Mouse (Mus musculus) induced T-regulatory cell, adult 2 months (primary cell): ENCODE results near the gene Ephb2.

Experiments
- DNase-seq: peaks from one replicate; pipeline ENCODE4 v3.0.0-alpha.2; 2012; ENCODE audit warnings: low read depth

Gene Ephb2

DNA sequence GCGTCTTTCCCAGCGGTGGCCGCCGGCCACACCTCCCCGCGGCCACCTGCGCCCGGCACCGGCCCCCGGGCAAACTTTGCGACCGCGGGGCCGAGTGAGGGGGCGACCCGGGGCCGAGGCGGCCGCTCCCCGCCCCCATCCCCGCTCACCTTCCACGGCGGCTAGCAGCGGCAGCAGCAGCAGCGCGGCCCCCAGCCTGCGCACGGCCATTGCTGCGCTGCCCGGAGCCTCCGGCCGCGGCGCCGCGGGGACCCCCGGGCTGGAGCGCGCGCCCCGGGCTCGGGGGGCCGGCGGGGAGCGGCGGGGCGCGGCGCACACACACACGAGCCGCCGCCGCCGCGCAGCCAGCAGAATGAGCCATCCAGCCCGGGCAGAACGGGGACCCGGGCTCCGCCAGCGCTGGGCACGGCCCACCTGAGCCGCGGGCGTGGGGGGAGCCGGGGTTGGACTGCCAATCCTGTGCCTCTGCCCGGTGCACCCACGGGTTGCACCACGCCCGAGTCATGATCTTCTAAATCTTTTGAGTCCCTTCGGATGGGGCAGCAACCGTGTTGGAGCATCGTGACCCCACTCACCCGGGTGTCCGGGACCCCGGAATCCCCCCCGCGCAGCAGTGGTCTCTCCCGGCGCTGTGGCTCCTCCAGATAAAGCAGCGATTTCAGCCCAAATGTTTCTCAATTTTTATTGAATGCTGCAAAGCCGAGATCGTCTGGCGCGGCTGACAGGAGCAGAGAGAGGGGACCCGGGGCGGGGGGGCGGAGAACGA is at the start of gene Ephb2:
Gene Ephb2, minus strand, starts transcription at position 368 of the 766 bp plus-strand sequence.
- DNase-seq: peak; percentile 50

GRCm38 (mm10) chr4:136878601-136879000 is 42.8 kb upstream of the Ephb2 start:
- peak; percentile 17 for DNase-seq

DNA sequence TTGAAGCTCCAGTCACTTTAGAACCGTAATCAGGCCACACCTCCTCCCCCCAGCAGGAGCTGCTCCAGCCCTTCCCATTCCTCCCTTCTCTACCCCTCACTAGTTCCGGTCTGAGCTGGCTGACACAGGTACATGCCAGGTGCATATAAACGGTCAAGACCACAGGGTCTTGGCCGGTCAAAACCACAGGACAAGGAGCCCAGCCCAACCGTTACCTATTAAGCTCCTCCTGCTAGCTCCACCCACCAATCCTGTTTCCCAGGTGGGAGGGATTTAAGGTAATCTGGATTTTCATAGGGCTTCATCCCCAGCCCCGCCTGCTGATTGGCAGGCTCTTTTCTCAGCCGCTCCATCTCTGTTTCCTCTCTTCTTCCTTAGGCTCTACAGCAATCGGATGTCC is 42.4 kb upstream of the Ephb2 start:
- no peak for DNase-seq

GRCm38 (mm10) chr4:136876971-136877370 is 41.2 kb upstream of the Ephb2 start:
- DNase-seq: peak; percentile 11

GRCm38 (mm10) chr4:136875012-136875411 is 39.2 kb upstream of the Ephb2 start:
- no peak for DNase-seq

DNA sequence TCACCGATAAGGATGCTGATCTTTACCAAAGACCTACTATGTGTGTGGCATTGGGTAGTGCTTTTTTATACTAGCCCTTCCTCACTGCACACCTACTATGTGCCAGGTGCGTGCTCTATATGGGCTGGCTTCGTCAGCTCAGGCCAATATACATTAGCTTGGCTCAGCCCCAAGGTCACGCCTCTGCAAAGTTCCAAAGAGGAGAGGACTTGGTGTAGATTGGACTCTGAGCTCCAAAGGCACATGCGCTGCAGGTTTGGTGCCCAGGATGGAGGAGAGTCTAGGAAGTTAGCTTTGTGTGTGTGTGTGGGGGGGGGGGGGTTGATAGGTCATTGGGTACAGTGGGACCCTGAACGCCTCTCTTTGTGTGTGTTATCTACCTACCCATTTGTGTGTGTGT is 32.6 kb upstream of the Ephb2 start:
- DNase-seq: no peak

DNA sequence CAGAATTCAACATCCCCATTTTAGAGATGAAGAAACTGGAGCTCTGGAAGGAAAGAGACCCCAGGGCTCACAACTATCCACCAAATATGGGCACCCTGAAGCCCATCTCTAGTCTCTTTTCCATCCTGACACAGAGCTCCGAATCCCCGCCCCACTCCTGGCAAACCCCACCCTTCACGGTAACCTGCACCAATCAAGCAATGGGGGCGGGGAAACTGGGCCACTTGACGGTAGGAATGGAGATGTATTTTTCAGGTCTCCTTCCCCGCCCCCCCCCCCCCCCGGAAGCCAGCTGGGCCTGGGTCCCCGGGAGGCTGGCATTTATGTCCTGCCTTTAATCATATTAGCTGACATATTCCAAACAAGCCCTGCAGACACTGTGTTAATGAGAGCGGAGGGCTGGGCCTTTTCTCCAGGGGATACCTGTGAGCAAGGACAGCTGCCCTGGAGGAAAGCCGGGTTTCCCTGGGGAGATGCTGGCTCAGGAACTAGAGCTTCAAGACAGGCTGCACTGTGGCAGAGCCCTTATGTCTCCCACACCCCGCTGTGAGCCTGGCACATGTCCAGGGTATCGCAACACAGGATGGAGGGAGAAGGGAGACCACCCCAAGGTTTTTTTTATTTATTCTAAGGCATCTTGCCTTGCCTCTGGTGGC is 32.0 kb upstream of the Ephb2 start:
- DNase-seq: no peak

- no peak for DNase-seq
These were observed 29.7 kb upstream of the Ephb2 start for GRCm38 (mm10) chr4:136865531-136865930.

DNA sequence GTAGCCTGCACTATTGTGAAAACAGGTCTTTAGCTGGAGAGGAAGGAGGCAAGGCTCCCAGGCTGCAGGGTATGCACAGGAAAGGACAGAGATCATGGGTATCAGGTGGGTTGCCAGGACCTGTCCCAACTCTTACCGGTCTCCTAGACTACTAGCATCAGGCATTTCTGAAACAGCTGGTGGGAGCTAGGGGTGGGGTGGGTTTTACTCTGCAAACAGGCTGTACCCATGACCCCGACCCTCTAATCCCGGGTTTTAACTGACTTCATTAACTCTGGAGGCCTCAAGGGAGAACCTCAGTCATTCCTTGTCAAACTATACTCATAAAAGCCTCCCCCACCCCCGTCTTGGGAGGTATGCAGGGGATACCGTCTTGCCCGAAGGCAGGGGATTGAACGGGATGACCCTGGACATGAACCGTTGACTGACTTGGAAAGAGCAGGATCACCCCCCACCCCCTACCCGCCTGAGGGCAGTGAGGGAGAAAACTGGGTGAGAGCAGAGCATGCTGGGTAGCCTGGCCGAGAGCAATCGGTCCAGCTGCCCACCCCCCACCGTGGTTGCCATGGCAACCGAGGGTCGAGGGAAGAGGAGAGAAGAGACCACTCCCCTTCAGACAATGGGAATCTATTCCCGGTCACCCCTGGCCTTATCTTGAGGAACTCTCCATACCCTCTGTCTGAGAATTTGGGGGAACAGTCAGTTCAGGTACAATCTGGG is 29.1 kb upstream of the Ephb2 start:
- DNase-seq: no peak

- DNase-seq: no peak
These were observed 27.7 kb upstream of the Ephb2 start for GRCm38 (mm10) chr4:136863517-136863916.

DNA sequence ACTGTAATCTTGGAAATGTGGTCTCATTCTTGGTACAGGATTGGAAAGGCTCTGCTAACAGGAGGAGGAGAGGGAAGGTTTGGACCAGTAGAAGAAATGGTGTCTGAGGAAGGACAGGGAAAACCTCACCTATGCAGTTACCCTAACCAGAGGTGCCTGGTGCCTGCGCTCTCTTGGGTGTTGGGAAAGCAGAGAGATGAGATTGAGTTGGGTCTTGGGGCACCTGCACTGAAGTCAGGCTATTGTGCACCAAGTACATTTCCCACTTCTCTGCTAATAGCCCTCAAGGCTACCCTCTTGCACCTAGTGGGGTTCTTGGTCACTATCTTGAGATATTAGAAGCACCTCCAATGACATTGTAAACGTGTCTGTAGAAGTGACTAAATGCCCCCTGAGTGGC is 26.6 kb upstream of the Ephb2 start:
- no peak for DNase-seq

DNA sequence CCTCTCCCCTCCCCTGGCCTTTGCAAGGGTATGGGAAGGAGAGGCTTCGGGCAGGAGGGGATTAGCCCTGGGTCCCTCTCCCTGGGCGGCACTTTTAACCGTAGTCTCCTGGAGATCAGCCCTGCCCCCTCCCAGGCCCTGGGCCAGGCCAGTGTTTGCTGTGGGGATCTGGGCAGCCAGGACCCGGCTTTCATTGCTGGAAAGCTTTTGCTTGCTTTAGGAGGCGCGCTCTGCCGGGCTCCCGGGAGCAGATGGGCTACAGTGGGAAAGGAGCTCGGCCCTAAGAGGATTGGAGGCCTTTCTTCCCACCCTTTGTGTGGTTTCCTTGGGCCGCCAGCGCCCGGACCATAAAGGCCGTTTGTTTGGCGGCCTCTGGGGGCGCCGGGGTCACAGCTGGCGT is 26.0 kb upstream of the Ephb2 start:
- DNase-seq: no peak

DNA sequence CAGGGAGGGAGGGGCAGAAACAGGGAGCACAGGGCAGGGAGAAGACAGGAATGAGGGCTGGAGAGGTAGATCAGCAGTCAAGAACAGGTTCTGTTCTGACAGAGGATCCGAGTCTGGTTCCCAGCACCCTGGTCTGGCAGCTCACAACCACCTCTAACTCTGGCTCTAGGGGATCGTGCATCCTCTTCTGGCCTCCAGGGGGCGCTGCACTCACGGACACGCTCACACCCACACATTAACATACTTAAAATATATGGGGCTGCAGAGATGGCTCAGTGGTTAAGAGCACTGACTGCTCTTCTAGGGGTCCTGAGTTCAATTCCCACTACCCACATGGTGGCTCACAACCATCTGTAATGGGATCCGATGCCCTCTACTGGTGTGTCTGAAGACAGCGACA is 24.2 kb upstream of the Ephb2 start:
- no peak for DNase-seq

GRCm38 (mm10) chr4:136855081-136855480 is 19.3 kb upstream of the Ephb2 start:
- no peak for DNase-seq

- DNase-seq: no peak
These were observed 17.2 kb upstream of the Ephb2 start for GRCm38 (mm10) chr4:136852989-136853388.

DNA sequence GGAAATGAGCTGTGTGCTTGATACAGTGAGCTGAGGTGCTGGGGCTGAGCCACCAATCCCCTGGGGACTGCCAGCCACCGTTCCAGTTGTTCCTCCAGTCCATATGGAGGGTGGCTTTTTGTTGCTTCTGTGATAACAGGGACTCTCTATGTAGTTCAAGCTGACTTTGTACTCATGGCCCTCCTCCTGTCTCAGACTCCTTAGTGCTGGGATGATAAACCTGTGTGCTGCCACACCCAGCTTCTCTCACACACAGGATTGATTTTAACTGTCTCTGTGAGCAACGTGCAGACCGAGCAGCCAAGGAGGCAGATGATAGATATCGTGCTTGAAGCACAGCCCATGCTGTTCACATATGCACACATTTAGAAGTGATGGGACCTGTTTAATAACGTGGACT is 16.3 kb upstream of the Ephb2 start:
- DNase-seq: no peak

DNA sequence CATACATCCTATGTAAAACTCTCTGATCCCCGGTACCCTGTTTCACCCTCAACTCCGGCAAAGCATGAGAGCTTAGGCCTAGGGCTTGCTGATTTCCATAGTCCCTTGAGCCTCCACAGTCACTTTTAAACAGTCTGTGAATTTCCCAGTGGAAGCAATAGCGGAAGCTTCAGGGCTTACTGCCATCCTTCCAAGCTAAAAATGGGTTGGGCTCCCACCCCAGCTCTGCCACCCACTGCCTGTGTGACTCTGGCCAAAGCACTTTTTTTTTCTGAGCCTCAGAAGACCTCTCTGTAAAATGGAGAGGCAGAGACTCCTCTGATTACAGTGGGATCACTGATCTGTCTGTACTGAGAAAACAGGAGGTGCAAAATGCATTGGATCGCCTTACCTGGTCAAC is 12.8 kb upstream of the Ephb2 start:
- no peak for DNase-seq

DNA sequence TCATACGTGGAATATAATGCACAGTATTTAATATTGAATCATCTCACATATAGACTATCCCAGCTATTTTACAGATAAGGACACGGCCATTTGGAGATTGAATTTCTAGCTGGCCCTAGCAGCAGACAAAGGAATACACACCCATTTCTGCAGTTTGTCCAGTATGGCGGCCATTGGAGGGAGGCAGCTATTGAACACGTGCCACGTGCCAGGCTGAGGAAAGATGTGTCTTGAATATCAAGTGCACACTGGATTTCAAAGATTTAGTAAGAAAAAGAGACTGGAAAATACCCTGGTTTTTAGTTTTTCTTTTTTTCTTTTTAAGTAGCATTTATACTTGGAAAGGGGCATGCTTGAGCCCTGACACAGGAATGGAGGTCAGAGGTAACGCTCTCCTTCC is 11.4 kb upstream of the Ephb2 start:
- no peak for DNase-seq

- no peak for DNase-seq
These were observed 7.0 kb upstream of the Ephb2 start for GRCm38 (mm10) chr4:136842802-136843201.

DNA sequence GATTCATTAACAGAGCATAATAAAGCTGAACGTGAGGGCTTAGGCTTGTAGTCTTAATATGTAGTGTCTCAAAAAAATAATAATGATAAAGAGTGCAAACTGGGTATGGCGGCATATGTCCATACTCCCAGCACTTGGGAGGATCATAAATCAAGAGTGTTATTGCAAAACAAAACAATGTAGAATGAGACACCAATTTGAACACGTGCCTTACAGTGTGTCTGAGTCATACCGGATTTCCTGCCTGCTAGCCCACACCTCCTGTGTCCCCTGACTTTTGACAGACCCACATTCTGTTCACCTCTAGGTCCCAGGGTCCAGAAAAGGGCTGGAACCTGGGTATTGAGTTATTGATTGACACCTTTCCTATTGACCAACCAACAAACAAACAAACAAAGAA is 6.2 kb upstream of the Ephb2 start:
- DNase-seq: peak; percentile 20

- DNase-seq: peak; percentile 79
These were observed 5.3 kb upstream of the Ephb2 start for GRCm38 (mm10) chr4:136841056-136841455.

DNA sequence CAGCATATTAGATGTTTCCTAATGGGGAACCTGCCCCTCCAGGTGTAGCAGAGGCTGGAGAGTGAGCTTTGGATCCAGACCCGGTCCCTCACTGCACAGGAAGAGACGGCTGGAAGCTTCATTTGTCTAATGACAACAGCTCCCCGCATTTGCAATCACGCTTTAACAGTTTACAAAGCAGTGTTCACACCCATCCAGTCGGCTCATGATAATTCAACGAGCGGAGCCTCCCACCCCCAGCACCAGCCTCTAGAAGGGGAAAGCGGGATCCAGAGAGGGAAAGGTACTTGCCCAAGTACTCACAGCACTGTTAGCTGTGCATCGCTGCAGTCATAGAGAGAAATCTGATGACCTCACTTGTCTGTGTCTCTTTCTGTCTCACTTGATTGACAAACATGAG is 2.7 kb upstream of the Ephb2 start:
- no peak for DNase-seq

GRCm38 (mm10) chr4:136838026-136838425 is 2.2 kb upstream of the Ephb2 start:
- no peak for DNase-seq
